Mouse (Mus musculus) large intestine, adult 2 months (tissue): ENCODE results near the gene Dgki. TPM values are rescaled to one million over a fixed set of nuclear protein-coding genes. Genes with fewer than 3 reads are reported as not detected.

ENCODE experiments used
- DNase-seq: peaks from one replicate; pipeline ENCODE4 v3.0.0-alpha.2; 2012; ENCODE audit warnings: low read depth, low spot score
- WGBS: fragments of 180-500 bp; shearing (Covaris S2); methylation state at CpG from one replicate; pipeline ENCODE4 v1.1.7; 2018; 5-methylcytosine and 5-hydroxymethylcytosine counted together
- polyA plus RNA-seq: library from polyadenylated mRNA; depleted of rRNA; stranded (reverse); fragments of >200 nt; gene quantifications from 2 replicates; pipeline ENCODE4 v1.2.3, GENCODE M21; 2012

The Dgki gene
- polyA plus RNA-seq, 1 experiment = 0.17 TPM

DNA sequence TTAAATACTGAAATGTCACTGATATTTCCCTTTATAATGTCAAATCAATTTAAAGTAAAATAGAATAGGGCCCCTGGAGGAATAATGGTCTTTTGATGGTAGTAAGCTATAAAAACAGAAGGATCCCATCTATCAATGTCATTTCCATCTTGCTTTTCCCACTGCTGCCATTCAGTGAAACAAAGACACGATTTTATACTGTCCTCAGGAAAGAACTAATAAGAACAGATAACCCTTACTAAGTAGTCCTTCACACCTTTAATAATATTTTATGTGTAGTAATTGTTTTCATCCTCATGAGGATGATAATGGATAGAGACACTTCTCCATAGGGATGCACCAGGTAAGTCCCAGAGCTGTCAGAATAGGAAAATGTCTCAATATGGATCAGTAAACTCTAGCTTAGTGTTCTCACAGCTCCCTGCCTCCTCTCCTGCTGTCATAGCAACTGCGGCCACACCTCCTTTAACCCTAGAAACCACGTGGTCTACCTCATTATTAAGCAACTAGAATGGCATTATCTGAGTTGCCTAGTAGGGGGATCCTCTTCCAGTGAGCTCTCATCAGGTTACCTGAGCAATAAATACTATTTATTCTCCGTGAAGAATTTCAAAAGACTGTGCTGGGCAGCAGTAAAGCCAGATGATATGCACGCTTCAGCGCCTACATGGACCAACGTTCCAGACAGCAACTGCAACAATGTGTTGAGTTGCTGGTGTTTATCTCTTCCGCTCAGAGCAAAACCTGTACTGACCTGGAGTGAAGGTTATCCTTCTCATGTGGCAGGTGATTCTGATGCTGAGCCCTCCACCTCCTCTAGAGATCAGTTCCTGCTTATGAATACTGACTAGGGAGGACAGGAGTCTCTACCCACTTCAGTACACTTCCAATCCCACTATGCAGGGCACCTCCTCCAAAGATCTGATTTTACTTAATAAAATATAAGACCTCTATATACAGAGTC, 210.6 kb downstream of the Dgki start:
- WGBS = 53% methylated on average over 8 of the region's 8 CpGs

DNA sequence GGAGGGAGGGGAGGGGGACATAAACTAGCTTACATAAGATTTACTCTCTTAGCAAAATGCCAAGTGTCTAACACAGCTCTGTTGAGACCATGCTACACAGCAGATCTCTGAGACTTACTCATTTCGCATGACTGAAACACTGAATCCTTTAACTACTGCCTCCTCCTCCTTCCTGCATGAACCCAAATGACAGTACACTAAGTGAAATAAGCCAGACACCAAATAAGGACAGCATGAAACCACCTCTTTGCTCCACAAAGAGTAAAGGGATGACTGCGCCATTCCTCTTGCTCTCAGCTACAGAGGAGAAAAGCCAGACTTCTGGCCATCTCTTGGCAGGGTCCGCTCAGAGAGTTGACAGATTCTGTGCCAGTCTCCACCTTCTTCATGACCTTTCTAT, 217.0 kb downstream of the Dgki start:
- 87% methylated on average over 3 of the region's 3 CpGs for WGBS
- DNase-seq = no peak

More for the DNA sequence above, 210.6 kb downstream of the Dgki start:
- DNase-seq = no peak

- 67% methylated on average over 9 of the region's 9 CpGs for WGBS
- DNase-seq = no peak
Observed at GRCm38 (mm10) chr6:37072401-37073016, 227.5 kb downstream of the Dgki start.

DNA sequence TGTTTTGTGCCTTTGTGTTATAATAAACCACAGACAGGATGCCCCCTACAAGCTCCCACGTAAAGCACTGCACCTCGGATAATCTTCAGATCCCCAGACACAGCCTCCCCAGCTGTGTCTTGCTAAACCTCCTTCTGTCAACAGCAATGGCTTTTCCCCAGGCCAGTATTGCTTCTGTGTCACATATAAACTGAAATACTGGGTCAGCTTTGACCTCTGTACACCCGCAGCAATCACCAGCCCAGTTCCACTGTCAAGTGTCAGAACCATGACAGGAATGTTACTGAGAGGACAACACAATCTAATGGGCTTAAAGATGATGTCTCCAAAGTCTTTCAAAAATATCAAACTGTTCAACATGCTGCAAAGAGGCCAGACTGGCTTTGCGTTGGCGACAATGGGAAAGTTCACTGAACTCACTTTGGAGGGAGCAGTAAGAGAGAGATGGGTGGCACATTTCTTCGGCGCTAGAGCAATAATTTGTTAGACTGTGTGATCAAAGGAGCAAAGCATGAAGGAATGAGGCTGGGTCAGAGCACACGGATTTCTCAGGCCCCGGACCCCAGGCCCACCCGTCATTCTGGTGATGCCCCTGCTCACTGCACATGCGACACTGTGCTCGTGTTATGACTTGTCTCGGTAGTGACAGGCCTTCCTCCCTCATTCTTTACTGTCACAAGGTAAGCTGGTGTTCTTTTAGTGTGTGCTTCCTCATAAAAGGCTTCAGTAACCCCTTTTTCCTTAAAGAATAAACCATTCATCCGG, 230.0 kb downstream of the Dgki start:
- DNase-seq = no peak
- 76% methylated on average over 14 of the region's 14 CpGs for WGBS

GRCm38 (mm10) chr6:37068737-37069136, 231.2 kb downstream of the Dgki start:
- 78% methylated on average over 6 of the region's 6 CpGs for WGBS
- no peak for DNase-seq

GRCm38 (mm10) chr6:37067357-37067756, 232.6 kb downstream of the Dgki start:
- no peak for DNase-seq
- WGBS = 88% methylated on average over 1 of the region's 1 CpGs

DNA sequence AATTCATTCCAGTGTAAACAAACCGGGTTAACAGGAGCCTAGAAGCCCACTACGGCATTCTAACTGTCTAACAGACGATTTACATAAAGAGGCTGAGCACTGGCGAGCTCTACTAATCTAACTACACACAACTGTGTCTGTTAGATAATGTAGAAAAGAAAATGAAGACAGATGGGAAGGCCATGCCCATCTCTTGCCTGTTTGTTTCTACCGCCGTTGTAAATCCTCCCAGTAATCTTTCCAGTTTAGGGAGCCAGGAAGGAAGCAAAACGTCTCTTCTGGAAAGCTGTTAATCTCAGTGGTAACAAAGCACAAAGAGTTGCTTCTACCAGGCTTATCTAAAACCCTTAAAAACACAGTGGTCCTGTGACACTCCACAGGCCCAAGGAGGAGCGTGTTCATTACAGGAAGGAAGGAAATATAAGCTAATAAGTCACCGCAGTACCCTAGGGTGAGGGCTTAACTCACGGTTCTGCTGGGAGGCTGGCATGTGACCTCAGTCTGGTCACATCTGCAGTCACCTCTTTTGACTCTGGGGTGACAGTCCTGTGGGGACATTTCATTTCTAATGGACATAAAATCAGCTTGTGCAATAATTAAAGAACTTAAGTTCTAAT, 235.7 kb downstream of the Dgki start:
- DNase-seq = no peak
- WGBS = 17% methylated on average over 10 of the region's 10 CpGs

DNA sequence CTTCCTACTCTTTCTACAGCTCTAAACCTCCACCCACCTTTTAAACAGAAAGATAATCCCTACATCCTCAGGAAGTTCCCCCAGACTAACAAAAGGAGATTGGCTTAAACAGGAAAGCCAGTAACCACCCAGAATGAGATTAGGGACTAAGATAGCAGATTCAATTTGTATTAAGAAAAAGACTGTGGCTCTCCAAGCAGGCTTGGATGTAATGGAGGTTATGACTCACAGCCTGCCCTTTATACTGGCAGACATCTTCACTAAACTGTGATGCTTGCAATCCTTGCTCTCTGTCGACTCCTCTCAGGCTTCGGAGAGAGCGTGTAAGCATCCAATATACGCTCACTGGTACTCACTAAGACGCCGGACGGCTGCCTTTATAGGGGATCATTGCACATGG, 236.7 kb downstream of the Dgki start:
- WGBS = 83% methylated on average over 7 of the region's 7 CpGs
- no peak for DNase-seq

DNA sequence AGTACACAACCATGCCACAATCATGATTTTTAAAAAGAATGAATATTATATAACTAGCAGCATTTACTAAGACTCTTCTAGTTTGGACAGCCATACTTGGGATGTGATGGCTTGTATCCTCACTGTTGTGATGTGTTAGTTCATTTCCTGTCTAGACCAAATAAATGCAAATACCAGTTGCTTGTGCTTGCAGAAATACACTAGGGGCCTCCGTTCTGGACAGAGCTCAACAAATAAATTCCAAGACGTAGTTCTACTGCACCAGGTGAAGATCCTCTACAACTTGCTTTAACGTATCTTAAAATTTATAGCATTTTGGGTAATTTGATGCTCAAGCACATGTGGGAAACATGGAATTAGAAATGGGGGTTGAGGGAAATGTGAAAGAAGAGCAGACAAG, 239.9 kb downstream of the Dgki start:
- 80% methylated on average over 3 of the region's 3 CpGs for WGBS
- DNase-seq = no peak

DNA sequence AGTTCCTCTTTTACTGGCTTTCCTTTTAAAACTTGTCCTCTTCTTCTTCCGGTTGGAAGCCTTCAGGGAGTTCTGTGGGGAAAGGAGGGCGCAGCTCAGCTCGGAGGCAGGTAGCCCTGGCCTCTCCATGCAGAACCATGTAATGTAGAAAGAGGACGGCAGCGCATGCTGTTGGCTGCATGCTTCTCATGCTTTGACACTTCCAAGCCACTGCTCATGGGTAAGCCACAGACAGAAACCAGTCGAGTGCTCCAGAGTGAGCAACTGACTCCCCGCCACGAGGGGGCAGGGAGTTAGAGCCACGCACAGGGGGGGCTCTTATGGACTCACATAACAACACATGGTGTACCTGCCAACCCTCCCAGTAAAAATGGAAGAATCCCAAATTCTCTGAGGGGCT, 242.0 kb downstream of the Dgki start:
- no peak for DNase-seq
- WGBS = 86% methylated on average over 9 of the region's 9 CpGs

DNA sequence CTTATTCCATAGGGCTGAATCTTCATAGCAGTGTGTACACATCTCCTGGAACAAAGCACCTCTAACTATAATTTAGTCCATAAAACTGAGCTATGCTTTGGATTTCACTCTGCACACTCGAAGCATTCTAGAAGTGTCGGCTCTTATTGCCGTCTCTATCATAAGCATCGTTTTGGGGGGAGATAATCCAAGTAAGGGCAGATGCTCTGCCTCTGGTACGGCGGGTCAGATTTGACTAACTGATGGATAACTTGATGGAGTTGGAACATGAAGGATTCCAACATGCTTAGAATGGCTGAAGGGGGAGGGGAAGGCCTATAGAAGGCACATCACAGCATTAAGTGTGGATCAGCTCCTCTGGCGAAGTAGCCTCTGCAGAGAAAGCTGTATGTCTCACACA, 242.4 kb downstream of the Dgki start:
- WGBS = 86% methylated on average over 7 of the region's 7 CpGs
- no peak for DNase-seq

- 93% methylated on average over 3 of the region's 3 CpGs for WGBS
- DNase-seq = no peak
Observed at GRCm38 (mm10) chr6:37055634-37056033, 244.3 kb downstream of the Dgki start.

GRCm38 (mm10) chr6:37055128-37055527, 244.9 kb downstream of the Dgki start:
- WGBS = 88% methylated on average over 5 of the region's 5 CpGs
- DNase-seq = no peak

DNA sequence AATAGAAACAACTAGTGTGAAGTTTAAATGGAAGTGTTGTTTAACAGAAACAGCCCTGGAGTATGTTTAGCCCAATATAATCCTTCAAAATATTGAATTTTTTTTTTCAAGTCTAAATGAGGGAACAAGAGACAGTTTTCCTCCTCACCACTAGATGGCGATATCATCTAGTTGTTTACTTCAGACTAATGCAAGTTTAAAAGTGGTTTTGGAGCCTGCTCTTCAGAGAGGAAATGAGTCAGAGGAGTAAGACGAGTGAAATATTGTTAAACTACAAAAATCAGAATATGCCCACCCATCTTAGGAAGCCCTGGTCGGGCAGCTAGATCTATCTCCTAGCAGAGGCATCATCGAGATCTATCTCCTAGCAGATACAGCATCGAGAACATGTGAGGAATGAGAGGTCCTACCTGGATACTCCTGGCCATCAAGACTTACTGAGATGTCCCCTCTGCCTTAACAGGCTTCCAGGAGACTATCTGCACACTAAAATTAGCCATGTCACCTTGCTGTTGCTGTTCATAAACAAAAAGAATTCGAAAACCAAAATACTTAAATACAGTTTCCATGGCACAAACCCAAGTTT, 245.5 kb downstream of the Dgki start:
- 39% methylated on average over 6 of the region's 6 CpGs for WGBS
- DNase-seq = no peak

DNA sequence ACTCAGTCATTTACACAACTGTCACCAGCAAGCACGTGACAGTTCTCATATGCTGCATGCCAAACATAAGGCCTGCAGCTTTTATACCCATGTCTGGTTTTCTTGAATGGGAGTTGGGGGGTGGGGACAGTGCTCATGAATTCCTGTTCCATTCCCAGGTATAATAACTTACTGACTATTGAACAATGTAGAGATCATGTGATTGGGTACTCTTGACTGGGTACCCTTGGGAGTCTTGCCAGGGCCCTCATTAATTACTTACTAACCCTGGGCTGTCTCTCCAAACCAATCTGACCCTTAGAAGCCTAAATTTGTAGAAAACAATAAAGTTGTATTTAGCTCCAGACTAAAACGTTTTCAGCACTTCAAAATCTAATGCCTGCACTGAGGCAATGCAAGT, 246.6 kb downstream of the Dgki start:
- no peak for DNase-seq
- WGBS = 38% methylated on average over 2 of the region's 2 CpGs

GRCm38 (mm10) chr6:37051652-37052051, 248.3 kb downstream of the Dgki start:
- DNase-seq = no peak
- 59% methylated on average over 5 of the region's 5 CpGs for WGBS

DNA sequence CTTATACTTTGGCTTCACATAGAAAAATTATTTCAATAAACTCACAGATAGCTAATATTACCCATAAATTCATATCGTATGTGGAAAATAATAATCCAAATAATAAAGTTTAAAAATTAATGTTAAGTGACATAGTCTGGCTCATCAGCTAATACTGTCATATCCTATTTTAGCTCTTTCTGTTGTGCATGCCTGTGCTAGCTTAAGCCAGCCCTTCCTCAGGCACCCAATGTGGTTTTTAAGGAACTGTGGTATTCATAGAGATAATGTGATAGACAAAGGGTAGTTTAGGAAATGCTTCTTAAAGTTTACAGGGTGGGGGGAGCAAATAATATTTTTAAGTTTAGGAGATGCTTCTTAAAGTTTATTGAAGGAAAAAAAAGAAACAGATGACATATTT, 248.8 kb downstream of the Dgki start:
- DNase-seq = no peak
- WGBS = 89% methylated on average over 1 of the region's 1 CpGs

- 79% methylated on average over 4 of the region's 4 CpGs for WGBS
- DNase-seq = no peak
Observed at GRCm38 (mm10) chr6:37047611-37048129, 252.3 kb downstream of the Dgki start.

DNA sequence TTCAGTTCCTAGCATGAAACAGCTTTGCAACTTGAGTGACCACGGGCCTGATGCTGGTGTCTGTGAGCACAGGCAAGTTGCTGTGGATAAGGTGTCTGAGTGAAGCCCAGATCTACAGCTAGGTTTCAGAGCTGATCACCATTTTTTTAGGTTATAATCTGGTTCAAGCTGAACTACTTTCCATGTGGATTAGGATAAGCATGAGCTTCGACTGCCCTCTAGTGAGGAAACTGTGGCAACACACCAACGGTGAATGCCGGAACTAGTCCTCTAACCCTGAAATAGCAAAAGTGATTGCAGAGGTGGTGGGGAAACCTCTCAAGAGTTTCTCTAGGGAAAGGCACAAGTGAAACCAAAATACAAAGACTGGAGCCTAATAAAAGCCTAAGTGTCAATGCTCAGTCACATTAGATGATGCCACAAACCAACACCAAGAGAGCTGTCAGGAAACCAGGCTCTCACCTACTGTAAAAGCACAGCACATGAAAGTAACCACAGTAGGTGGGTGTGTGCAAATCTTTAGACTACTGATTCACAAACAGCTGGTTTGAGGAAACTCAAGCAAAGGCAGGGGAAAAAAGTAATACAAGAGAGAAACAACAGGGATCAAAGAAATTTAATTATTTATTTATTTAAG, 253.7 kb downstream of the Dgki start:
- no peak for DNase-seq
- WGBS = 19% methylated on average over 4 of the region's 4 CpGs
